Mouse (Mus musculus): ENCODE measurements around the gene Spef1. TPM values are rescaled to one million over a fixed set of nuclear protein-coding genes. Genes with fewer than 3 reads are reported as not detected.
A peak's percentile ranks its signal among the peaks of the same experiment; 100 is the strongest.
"Not testable (repeated sequence)": the region's sequence is repeated elsewhere in the genome, so short reads cannot be mapped to it uniquely, and the experiment has no call there.

Spef1 gene
- 10.6 and 11.3 TPM in 2 replicates for polyA plus RNA-seq (2015; fragmentation: Nextera tagmentation; extraction: Ambion mirVana)

DNA sequence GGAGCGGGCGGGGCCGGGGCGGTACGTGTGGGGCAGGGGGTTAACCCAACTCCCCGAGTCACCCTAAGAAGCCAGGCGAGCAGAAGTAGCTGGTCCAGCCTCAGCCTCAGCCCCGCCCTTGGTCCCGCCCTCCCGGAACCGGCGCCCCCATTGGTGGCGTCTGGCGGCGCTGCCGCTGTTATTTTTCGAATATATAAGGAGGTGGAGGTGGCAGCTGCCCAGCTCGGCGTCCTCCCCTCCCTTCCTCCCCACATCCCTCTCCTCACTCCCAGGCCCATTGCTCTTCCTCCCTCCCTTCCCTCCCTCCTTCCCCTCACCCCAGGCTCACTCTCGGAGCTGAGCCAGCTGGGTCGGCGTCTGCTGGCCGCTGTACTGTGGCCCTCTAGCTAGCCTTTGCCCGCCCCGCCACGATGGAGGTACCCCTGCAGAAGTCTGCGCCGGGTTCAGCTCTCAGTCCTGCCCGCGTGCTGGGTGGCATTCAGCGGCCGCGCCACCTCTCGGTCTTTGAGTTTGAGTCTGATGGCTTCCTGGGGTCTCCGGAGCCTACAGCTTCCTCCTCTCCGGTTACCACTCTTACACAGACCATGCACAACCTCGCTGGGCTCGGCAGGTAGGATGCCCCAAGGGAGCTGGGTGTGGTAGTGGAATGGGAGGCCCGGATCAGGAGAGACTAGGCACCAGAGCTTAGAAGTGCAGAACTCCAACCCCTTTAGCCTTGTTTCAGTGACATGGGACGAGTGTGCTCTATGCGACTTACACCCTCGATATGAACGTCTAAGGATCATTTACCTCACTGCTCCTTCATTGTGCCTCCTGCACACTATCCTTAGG lies at the start of gene Spef1, which contains the start of gene Cdc25b:
Gene Spef1, minus strand, starts transcription at position 512 of the 831 bp plus-strand sequence.
Gene Cdc25b, plus strand, starts transcription at position 179 of the 831 bp plus-strand sequence.
- Histone ChIP-seq H3K4me2 (peak within 1 kb of the TSS; percentile 69), H3K27ac (peak within 1 kb of the TSS; percentile 45), H3K27me3 (replicated peaks) (no peaks in the 10 kb centered on the region), H3K36me3 (replicated peaks) (no peaks in the 10 kb centered on the region), H3K9ac (peak within 1 kb of the TSS; percentile 55), H3K4me3 (peak within 1 kb of the TSS; percentile 58), H3K9me3 (no peaks in the 10 kb centered on the region), H3K4me1 (peaks cover 36% of the 10 kb centered on the region)
- ATAC-seq (replicated peaks) = peak; percentile 89
- under 1% methylated on average over 43 of the region's 43 CpGs for WGBS

DNA sequence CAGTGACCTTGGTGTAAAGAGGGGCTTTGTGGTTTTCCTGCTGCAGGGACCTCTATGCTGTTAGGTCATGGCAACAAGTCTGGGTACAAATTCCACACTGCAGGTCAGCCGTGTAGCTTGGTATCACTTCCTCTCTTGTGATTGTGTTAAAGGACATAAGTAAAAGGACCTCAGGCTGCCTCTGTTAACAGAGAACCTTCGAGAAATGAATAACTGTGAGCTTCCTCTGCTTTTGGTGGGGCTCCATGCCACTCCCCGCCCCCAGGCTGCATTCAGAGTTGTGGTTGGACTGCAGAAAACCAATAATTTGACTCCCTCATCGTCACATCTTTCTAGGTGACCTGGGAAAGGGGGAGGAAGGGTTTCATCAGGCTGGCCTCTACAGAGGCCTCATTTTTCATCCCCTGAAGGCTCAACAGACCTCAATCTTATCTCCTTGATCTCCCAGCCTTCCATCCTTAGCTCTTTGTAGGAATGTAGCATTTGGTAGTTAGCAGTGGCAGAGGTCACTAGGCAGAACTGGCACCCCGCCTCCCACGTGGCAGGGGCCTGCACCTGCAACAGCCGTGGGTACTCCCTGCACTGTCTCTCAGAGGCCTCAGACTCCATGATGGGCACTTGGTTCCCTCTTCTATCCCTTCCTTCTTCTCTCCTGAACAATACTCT lies 48.0 kb upstream of the Spef1 start:
- no peak overlapping the region for H3K27ac ChIP-seq
- no peaks in the 10 kb centered on the region for H3K36me3 ChIP-seq (replicated peaks)
- WGBS = 86% methylated on average over 7 of the region's 7 CpGs
- ATAC-seq (replicated peaks) = no peak
- 0 out of 2 replicates have a peak overlapping the region, but pooled peaks have one; percentile 95 for H3K4me2 ChIP-seq
- peaks cover 10% of the 10 kb centered on the region for H3K4me1 ChIP-seq
- H3K4me3 ChIP-seq = no peak overlapping the region
- no peak overlapping the region for H3K9ac ChIP-seq
- H3K9me3 ChIP-seq = no peaks in the 10 kb centered on the region
- no peaks in the 10 kb centered on the region for H3K27me3 ChIP-seq (replicated peaks)

DNA sequence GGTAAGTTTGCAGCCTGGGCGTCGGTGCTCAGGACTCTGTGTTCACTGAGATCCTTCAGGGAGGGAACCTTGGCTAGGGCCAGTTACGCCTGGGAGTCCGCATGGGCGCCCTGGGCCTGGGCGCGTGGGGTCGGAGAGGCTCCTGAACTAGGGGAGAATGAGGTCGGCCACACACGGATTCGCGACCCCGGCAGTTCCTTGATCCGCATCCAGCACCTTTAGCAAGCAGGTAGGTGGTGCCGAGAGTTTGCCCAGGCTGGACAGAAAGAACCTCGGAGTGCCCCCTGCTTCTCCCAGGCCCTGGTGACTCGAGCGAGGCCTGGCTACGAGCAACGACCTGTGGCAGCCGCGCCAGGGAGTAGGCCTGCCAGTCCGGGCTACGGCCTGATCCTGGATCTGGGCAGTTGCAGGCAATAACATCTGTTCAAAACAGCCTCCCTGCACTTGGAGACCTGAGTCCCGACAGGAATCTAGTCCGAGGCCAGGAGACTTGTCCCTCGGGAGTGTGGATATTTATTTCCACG lies 47.1 kb upstream of the Spef1 start:
- Histone ChIP-seq H3K9ac (peak overlapping the region; percentile 47), H3K36me3 (replicated peaks) (no peaks in the 10 kb centered on the region), H3K9me3 (no peaks in the 10 kb centered on the region), H3K27ac (0 out of 2 replicates have a peak overlapping the region, but pooled peaks have one; percentile 15), H3K4me2 (peak overlapping the region; percentile 95), H3K4me1 (peaks cover 10% of the 10 kb centered on the region), H3K27me3 (replicated peaks) (no peaks in the 10 kb centered on the region), H3K4me3 (peak overlapping the region; percentile 49)
- peak; percentile 45 for ATAC-seq (replicated peaks)
- WGBS = 10% methylated on average over 28 of the region's 28 CpGs

DNA sequence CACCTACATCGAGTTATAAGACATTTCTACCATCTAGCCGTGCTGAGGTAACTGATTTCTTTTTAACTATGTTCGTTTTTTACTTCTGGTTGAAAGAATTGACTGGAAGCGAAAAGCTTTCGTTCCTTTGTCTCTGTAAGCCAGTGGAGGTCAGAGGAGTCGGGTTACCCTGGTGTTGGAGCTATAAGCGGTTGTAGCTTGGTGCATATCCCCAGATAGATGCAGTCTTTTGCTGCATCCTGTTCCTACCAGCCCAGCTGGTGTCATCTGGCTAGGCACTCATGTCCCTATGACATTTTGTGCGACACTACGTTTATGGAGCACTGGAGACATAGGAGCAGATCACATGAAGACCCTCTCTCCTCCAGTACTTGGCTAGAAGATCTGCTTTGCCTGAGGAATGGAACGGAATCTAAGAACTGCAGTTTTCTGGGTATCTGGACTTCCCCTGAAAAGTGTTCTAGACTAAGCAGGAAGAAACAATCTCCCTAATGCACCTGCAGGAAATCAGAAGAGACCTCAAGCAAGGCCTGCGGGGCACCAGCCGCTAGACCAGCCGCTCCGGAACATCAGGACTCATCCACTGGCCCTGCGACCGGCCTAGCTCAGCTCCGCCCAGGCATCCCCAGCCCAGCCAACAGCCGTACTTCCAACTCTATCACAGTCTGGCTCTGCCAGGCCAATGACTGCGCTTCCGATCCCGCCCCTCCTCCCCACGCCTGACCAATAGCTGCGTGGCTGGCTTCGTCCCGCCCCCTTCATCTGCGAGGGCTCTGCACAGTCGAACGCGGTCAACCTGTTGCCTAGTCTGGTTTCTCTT lies 46.4 kb upstream of the Spef1 start, which contains the start of gene Mavs:
Gene Mavs, plus strand, starts transcription at position 757 of the 820 bp plus-strand sequence.
- WGBS = 8% methylated on average over 29 of the region's 29 CpGs
- H3K27me3 ChIP-seq (replicated peaks) = no peaks in the 10 kb centered on the region
- H3K4me3 ChIP-seq = peak within 1 kb of the TSS; percentile 49
- peak within 1 kb of the TSS; percentile 47 for H3K9ac ChIP-seq
- peaks cover 10% of the 10 kb centered on the region for H3K4me1 ChIP-seq
- ATAC-seq (replicated peaks) = peak; percentile 100
- H3K27ac ChIP-seq = peak within 1 kb of the TSS; percentile 15; the same call in 1 of the 2 replicates
- no peaks in the 10 kb centered on the region for H3K9me3 ChIP-seq
- H3K4me2 ChIP-seq = peak within 1 kb of the TSS; percentile 95
- H3K36me3 ChIP-seq (replicated peaks) = no peaks in the 10 kb centered on the region

DNA sequence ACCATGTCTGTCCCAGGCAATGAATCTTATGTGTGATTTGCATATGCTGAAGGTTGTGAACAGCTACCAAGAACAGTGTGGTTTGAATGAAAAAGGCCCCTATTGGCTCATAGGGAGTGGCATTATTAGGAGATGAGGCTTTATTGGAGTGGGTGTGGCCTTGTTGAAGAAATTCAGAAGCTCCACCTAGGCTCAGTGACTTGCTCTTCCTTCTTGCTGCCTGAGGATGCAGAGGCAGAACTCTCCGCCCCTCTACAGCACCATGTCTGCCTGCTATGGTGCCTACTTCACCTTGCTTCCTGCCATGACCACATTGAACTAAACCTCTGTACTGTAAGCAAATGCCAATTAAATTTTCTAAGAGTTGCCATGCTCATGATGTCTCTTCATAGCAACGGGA lies 45.5 kb upstream of the Spef1 start:
- no peak for ATAC-seq (replicated peaks)
- 88% methylated on average over 2 of the region's 2 CpGs for WGBS
- Histone ChIP-seq H3K9me3 (no peaks in the 10 kb centered on the region), H3K4me3 (no peak overlapping the region), H3K27me3 (replicated peaks) (no peaks in the 10 kb centered on the region), H3K27ac (no peak overlapping the region), H3K4me2 (no peak overlapping the region), H3K36me3 (replicated peaks) (no peaks in the 10 kb centered on the region), H3K4me1 (peaks cover 10% of the 10 kb centered on the region), H3K9ac (no peak overlapping the region)

DNA sequence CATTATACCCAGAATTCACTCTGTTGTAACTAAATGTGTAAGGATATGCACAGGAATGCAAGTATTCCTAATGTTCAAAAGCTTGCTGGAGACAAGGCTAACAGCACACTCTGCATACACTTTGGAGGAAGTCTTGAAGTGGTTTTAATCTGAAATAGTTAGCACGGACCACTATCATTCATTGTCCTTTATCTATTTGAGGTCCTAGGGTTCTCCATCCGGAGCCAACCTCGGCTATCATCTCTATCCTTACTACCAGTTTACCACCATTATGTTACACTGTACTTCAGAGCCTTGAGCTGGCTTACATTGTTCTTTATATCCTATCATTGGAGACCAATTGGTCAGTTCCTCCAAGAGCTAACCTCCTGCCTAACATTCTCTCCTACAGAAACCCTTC lies 40.2 kb upstream of the Spef1 start:
- Histone ChIP-seq H3K4me2 (no peak overlapping the region), H3K9me3 (no peaks in the 10 kb centered on the region), H3K4me1 (no peaks in the 10 kb centered on the region), H3K36me3 (replicated peaks) (no peaks in the 10 kb centered on the region), H3K9ac (no peak overlapping the region), H3K4me3 (no peak overlapping the region), H3K27ac (no peak overlapping the region), H3K27me3 (replicated peaks) (no peaks in the 10 kb centered on the region)
- no peak for ATAC-seq (replicated peaks)
- 92% methylated on average over 3 of the region's 3 CpGs for WGBS

DNA sequence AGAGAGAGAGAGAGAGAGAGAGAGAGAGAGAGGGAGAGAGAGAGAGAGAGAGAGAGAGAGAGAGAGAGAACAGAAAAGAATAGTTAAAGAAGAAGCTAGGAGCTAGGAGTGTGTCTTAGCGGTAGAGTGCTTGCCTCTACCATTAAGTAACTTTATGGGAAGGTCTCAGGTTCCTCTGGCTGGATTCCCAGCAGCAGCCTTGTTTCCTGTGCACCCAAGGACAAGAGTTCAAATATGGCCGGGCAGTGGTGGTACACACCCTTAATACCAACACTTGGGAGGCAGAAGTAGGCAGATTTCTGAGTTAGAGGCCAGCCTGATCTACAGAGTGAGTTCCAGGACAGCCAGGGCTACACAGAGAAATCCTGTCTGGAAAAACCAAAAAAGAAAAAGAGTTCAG lies 39.6 kb upstream of the Spef1 start:
- H3K9ac ChIP-seq; H3K27ac ChIP-seq; H3K27me3 ChIP-seq (replicated peaks); H3K36me3 ChIP-seq (replicated peaks); ATAC-seq (replicated peaks); H3K4me1 ChIP-seq; H3K4me3 ChIP-seq; H3K4me2 ChIP-seq; H3K9me3 ChIP-seq: not testable (repeated sequence)
- WGBS = 92% methylated on average over 2 of the region's 2 CpGs

DNA sequence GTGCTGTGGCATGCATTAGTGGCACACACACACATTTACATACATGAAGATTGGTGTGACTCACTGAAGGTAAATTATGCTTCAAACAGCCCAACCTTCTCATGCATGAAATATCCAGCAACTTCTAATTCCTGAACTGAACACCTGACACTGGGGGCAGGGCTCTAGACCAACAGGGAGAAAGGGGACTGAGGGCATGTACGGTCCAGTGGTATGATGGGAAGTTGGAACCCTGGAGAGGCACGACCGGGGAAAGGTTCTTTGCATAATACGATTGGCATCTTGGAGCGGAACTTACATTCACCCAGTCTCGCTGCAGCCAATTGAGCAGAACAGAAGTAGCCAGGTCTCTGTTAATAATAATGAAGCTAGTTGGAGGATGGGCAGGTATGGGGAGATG lies 38.1 kb upstream of the Spef1 start:
- 76% methylated on average over 6 of the region's 6 CpGs for WGBS
- Histone ChIP-seq H3K4me3 (no peak overlapping the region), H3K9me3 (no peaks in the 10 kb centered on the region), H3K36me3 (replicated peaks) (no peaks in the 10 kb centered on the region), H3K4me2 (no peak overlapping the region), H3K4me1 (no peaks in the 10 kb centered on the region), H3K9ac (no peak overlapping the region), H3K27ac (no peak overlapping the region), H3K27me3 (replicated peaks) (no peaks in the 10 kb centered on the region)
- ATAC-seq (replicated peaks) = no peak

DNA sequence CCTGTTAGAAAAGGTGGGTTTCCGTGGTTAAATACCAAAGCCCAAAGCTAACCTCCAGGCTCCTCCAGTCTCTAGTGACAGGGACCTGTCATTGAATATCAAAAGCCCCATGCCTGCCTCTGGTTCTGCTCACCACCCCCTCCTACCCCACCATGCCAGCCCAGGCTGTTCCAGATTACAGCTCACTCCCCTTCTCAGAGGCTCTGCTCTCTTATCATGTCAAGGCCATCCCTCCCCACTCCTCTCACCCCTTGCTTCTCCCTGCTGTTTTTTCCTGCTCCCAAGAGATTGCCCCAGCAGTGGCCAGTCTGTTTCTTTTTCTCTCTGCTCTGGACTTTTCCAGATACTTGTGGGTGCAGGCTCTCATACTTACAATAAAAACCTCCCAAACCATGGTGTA lies 36.5 kb upstream of the Spef1 start:
- H3K36me3 ChIP-seq (replicated peaks) = no peaks in the 10 kb centered on the region
- no peaks in the 10 kb centered on the region for H3K9me3 ChIP-seq
- no peaks in the 10 kb centered on the region for H3K4me1 ChIP-seq
- no peak overlapping the region for H3K4me3 ChIP-seq
- H3K27me3 ChIP-seq (replicated peaks) = no peaks in the 10 kb centered on the region
- no peak for ATAC-seq (replicated peaks)
- no peak overlapping the region for H3K9ac ChIP-seq
- H3K27ac ChIP-seq = no peak overlapping the region
- no peak overlapping the region for H3K4me2 ChIP-seq
- WGBS = 76% methylated on average over 1 of the region's 1 CpGs

DNA sequence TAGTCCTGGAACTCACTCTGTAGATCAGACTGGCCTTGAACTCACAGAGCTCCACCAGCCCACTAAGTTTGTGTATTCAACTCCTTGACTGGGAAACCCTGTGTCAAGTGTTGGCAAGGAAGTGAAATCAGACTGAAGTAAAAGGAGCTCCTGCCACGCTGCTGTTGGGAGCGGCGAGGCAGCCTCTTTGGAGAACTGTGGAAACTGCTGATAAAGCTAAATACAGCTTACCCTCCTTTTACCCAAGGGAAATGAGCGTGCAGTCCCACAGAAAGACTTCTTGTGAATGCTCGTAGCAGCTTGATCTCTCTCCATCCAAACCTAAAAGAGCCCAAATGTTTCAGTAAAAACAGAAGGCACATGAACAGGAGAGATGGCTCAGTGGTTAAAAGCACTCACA lies 35.5 kb upstream of the Spef1 start:
- H3K36me3 ChIP-seq (replicated peaks) = no peaks in the 10 kb centered on the region
- no peaks in the 10 kb centered on the region for H3K27me3 ChIP-seq (replicated peaks)
- WGBS = 57% methylated on average over 5 of the region's 5 CpGs
- H3K27ac ChIP-seq = no peak overlapping the region
- H3K4me2 ChIP-seq = no peak overlapping the region
- H3K4me1 ChIP-seq = no peaks in the 10 kb centered on the region
- H3K9me3 ChIP-seq = no peaks in the 10 kb centered on the region
- H3K9ac ChIP-seq = no peak overlapping the region
- H3K4me3 ChIP-seq = no peak overlapping the region
- ATAC-seq (replicated peaks) = no peak

DNA sequence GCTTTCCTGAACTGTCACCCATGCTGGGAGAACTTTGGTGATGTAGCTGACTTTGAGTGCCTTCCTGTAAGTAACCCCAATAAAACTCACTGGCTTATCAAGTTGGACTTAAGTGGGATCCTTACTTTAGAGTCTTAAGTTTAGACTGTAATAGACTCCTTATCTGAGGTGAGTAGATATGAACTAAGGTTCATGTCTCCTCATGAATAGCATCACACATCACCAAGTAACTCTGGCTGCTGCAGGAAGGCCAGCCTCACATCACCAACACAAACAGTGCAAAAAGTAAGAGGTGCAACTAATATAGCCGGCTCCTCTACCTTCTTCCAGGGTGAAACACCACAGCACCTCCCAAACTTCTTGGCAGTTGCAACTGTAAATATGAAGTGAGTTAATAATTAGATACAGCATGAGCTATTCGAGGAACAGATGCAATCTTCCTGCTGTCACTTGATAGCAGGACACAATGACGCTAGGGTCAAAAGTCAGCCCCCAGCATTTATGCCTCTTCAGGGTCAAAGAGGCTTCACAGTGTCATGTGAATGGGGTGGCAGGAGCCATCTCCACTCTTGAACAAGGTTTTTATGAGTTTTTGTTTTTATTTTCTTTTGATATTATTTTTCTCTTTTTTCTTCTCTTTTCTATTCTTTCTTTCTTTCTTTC lies 34.9 kb upstream of the Spef1 start:
- Histone ChIP-seq H3K9ac (no peak overlapping the region), H3K9me3 (no peaks in the 10 kb centered on the region), H3K27me3 (replicated peaks) (no peaks in the 10 kb centered on the region), H3K4me1 (no peaks in the 10 kb centered on the region), H3K27ac (no peak overlapping the region), H3K4me2 (no peak overlapping the region), H3K4me3 (no peak overlapping the region), H3K36me3 (replicated peaks) (no peaks in the 10 kb centered on the region)
- 84% methylated on average over 3 of the region's 3 CpGs for WGBS
- no peak for ATAC-seq (replicated peaks)

Data from midbrain, embryonic 15.5 days (tissue).